Mouse (Mus musculus) intestine, embryonic 14.5 days (tissue): ENCODE measurements at regions not wholly inside any gene's neighbourhood (a gene's known extent, or its start where the extent isn't known, plus 50 kb on each side); places are given as distances from the start of the nearest gene placed in this dataset.

Experiments used
- ATAC-seq: fragments of 200-750 bp; cut with Nextera tagmentation; replicated peaks from 2 replicates; pipeline ENCODE4 v1.8.0; 2017; ENCODE audit warnings: low read depth, moderate number of reproducible peaks, moderate TSS enrichment, moderate library complexity; ENCODE audit not compliant: low FRiP score, low TSS enrichment
- DNase-seq: peaks from one replicate; pipeline ENCODE4 v3.0.0-alpha.2; 2018; ENCODE audit warnings: low spot score
- H3K27ac ChIP-seq: fragments of 300-500 bp; sonication (generic); 2 replicates; pipeline ENCODE4 v1.5.1; 2014; ENCODE audit warnings: low read depth, mild to moderate bottlenecking, control low read depth
- H3K27me3 ChIP-seq: fragments of 300-500 bp; sonication (generic); replicated peaks from 2 replicates; pipeline ENCODE4 v1.6.1; 2014; ENCODE audit warnings: low read length, control low read depth; ENCODE audit not compliant: control insufficient read depth, insufficient read depth
- H3K36me3 ChIP-seq: fragments of 300-500 bp; sonication (generic); 2 replicates; pipeline ENCODE4 v1.6.1; 2014; ENCODE audit warnings: low read length, control low read depth; ENCODE audit not compliant: control insufficient read depth, insufficient read depth
- H3K4me1 ChIP-seq: fragments of 300-500 bp; sonication (generic); replicated peaks from 2 replicates; pipeline ENCODE4 v1.6.1; 2014; ENCODE audit warnings: low read length, control low read depth, mixed read lengths; ENCODE audit not compliant: control insufficient read depth, insufficient read depth
- H3K4me2 ChIP-seq: fragments of 300-500 bp; sonication (generic); 2 replicates; pipeline ENCODE4 v1.6.1; 2014; ENCODE audit warnings: low read length
- H3K4me3 ChIP-seq: fragments of 300-500 bp; sonication (generic); 2 replicates; pipeline ENCODE4 v1.5.1; 2014; ENCODE audit warnings: low read depth, low read length, control low read depth, mixed read lengths
- H3K9ac ChIP-seq: fragments of 300-500 bp; sonication (generic); 2 replicates; pipeline ENCODE4 v1.6.1; 2014; ENCODE audit warnings: mild to moderate bottlenecking, low read length
- H3K9me3 ChIP-seq: fragments of 300-500 bp; sonication (generic); 2 replicates; pipeline ENCODE4 v1.6.1; 2016; ENCODE audit warnings: low read length, control low read depth; ENCODE audit not compliant: control insufficient read depth
- WGBS: fragments of 180-500 bp; shearing (Covaris S2); extraction: QIAGEN DNeasy Blood & Tissue Kit; methylation state at CpG from one replicate; pipeline ENCODE4 v1.1.7; 2014; 5-methylcytosine and 5-hydroxymethylcytosine counted together

DNA sequence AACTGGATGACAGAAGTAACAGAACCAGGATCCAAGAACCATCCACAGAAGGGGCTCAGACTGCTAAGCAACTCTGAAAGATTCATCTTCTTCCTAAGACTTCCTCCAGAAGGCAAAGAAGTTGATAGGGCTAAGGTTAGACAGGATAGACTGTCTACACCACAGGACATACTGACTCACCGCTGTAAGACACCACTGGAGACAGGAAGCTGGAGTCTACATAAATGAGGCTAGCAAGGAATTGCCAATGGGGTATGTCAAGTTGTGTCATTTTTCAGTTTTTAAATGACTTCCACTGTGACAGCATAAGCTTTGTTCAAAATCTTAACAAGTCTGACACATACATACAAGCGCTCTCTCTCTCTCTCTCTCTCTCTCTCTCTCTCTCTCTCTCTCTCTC is 645.4 kb upstream of the Gm10131 start:
- 97% methylated on average over 2 of the region's 2 CpGs for WGBS
- no peak for ATAC-seq
- H3K4me1 ChIP-seq = peaks cover 5% of the 10 kb centered on the region

DNA sequence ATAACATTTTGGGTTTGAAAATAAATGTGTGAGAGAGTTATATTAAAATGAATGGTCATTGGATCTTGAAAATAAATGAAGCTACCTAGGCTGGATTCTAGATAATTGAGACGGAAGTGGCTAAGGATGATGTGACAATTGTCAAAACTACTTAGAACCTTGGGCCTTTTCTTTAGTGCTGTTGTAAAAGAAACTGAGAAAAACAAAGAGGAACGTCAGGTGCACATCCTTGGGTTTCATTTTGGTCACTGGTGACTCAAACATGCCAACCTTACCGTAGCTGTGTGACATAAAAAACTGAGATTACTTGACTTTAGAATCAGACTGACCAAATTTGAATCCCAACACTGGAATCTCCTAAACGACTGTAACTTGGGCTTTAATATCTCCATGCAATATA is 644.6 kb upstream of the Gm10131 start:
- H3K27me3 ChIP-seq = no peaks in the 10 kb centered on the region
- no peak overlapping the region for H3K9ac ChIP-seq
- H3K4me2 ChIP-seq = no peak overlapping the region
- no peak overlapping the region for H3K4me3 ChIP-seq
- no peak for DNase-seq
- H3K4me1 ChIP-seq = peaks cover 3% of the 10 kb centered on the region
- no peaks in the 10 kb centered on the region for H3K36me3 ChIP-seq
- no peak for ATAC-seq
- 92% methylated on average over 4 of the region's 4 CpGs for WGBS
- H3K27ac ChIP-seq = no peak overlapping the region
- H3K9me3 ChIP-seq = no peaks in the 10 kb centered on the region

More for the DNA sequence above, 645.4 kb upstream of the Gm10131 start:
- H3K27me3 ChIP-seq = no peaks in the 10 kb centered on the region
- H3K4me2 ChIP-seq = no peak overlapping the region
- H3K9me3 ChIP-seq = no peaks in the 10 kb centered on the region
- H3K27ac ChIP-seq = no peak overlapping the region
- no peaks in the 10 kb centered on the region for H3K36me3 ChIP-seq
- no peak for DNase-seq
- no peak overlapping the region for H3K9ac ChIP-seq
- no peak overlapping the region for H3K4me3 ChIP-seq

DNA sequence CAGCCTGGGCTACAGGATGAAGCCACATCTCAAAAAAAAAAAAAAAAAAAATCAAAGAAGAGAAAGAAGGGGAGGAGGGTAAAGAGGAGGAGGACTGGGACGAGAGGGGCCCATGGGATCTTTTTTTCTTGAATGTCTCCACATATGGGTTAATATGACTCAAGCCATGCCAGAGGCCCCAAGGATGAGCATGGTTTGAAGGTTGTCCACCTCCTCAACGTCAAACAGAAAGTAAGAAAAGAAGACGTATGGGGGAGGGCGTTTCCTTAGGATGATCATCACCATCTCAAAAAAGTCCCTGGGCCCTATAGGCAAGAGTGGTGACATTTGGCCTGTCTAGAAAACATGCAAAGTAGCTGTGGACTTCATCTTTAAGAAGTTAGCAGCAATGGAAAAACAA is 643.9 kb upstream of the Gm10131 start:
- no peaks in the 10 kb centered on the region for H3K9me3 ChIP-seq
- WGBS = 83% methylated on average over 4 of the region's 4 CpGs
- no peak for ATAC-seq
- H3K9ac ChIP-seq = no peak overlapping the region
- H3K27me3 ChIP-seq = no peaks in the 10 kb centered on the region
- H3K4me2 ChIP-seq = no peak overlapping the region
- no peaks in the 10 kb centered on the region for H3K36me3 ChIP-seq
- no peak overlapping the region for H3K27ac ChIP-seq
- no peak for DNase-seq
- H3K4me1 ChIP-seq = 0 out of 2 replicates have a peak, but pooled peaks cover under 1% of the 10 kb centered on the region
- no peak overlapping the region for H3K4me3 ChIP-seq

- Histone ChIP-seq H3K9me3 (no peaks in the 10 kb centered on the region), H3K36me3 (no peaks in the 10 kb centered on the region), H3K27me3 (no peaks in the 10 kb centered on the region), H3K4me2 (no peak overlapping the region), H3K4me3 (no peak overlapping the region), H3K4me1 (peaks cover 10% of the 10 kb centered on the region; the same call in 1 of the 2 replicates), H3K9ac (no peak overlapping the region), H3K27ac (no peak overlapping the region)
- DNase-seq = no peak
- 55% methylated on average over 10 of the region's 10 CpGs for WGBS
- no peak for ATAC-seq
Measured at GRCm38 (mm10) chr8:34753046-34753445, 641.5 kb upstream of the Gm10131 start.

DNA sequence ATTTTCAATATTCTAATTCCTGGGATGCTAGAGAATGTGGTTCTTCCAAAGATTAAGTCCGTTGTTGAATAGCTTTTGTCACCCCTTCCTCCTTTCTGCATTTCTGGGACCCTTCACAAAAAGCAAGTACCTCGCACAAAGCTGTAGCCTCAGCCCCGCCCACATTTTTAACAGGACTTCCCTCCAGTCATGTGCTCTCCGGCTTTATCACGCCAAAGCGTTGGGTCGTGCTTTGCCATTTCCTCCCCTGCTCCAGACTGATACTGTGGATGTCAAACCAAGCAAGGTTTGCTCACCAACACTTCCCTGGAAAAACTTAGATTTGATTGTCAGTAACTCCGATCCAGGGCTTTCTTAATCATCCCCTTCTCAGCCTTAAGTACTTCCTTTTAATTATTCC is 637.0 kb upstream of the Gm10131 start:
- ATAC-seq = no peak
- Histone ChIP-seq H3K4me3 (no peak overlapping the region), H3K36me3 (no peaks in the 10 kb centered on the region), H3K9ac (no peak overlapping the region), H3K27me3 (no peaks in the 10 kb centered on the region), H3K4me2 (no peak overlapping the region), H3K4me1 (peaks cover 10% of the 10 kb centered on the region; the same call in 1 of the 2 replicates), H3K9me3 (no peaks in the 10 kb centered on the region), H3K27ac (no peak overlapping the region)
- WGBS = 78% methylated on average over 8 of the region's 8 CpGs
- no peak for DNase-seq

GRCm38 (mm10) chr8:34745706-34746105 is 634.2 kb upstream of the Gm10131 start:
- DNase-seq (no peak), ATAC-seq (no peak)
- H3K36me3 ChIP-seq = no peaks in the 10 kb centered on the region
- no peaks in the 10 kb centered on the region for H3K9me3 ChIP-seq
- no peak overlapping the region for H3K27ac ChIP-seq
- WGBS = 94% methylated on average over 7 of the region's 7 CpGs
- H3K4me2 ChIP-seq = no peak overlapping the region
- H3K9ac ChIP-seq = no peak overlapping the region
- no peaks in the 10 kb centered on the region for H3K27me3 ChIP-seq
- H3K4me1 ChIP-seq = peaks cover 10% of the 10 kb centered on the region; the same call in 1 of the 2 replicates
- H3K4me3 ChIP-seq = no peak overlapping the region

DNA sequence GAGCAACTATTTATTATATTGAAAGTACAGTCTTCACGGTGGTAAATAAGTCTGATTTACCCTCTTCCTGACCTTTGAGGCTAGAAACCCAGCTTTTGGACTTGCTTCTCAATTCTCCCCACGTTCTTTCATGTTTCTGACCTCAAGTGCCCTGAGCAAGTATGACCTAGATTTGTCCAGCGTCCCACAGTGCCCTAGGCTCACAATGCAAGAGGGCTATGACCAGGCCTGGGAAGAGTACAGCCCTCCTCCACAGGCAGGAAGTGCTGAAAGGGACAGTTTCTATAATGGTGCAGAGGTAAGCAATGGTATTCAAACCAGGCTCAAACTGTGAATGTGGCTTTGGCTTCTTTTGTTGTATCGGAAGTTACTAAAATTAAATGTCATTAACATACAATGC is 633.1 kb upstream of the Gm10131 start:
- Histone ChIP-seq H3K4me1 (peaks cover 3% of the 10 kb centered on the region; the same call in 1 of the 2 replicates), H3K9me3 (no peaks in the 10 kb centered on the region), H3K27ac (no peak overlapping the region), H3K4me3 (no peak overlapping the region), H3K4me2 (no peak overlapping the region), H3K27me3 (no peaks in the 10 kb centered on the region), H3K9ac (no peak overlapping the region), H3K36me3 (no peaks in the 10 kb centered on the region)
- 68% methylated on average over 4 of the region's 4 CpGs for WGBS
- ATAC-seq = no peak
- DNase-seq = no peak

DNA sequence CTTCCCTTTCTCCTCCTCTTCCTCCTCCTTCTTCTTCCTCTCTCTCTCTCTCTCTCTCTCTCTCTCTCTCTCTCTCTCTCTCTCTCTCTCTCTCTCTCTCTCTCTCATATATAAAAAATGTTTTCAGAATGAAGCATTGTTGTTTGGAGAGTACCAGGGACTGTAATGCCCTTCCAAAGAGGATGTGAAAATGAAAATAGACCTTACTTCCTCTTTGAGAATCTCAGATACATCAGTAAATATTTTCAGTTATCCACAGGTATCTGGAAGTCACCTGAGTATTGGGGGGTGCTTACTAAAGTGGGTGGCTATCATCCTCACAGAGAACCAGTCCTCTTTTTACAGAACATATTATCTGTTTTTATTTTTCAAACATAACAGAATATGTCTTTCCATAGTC is 632.6 kb upstream of the Gm10131 start:
- H3K4me2 ChIP-seq = no peak overlapping the region
- no peak overlapping the region for H3K4me3 ChIP-seq
- no peak overlapping the region for H3K27ac ChIP-seq
- no peaks in the 10 kb centered on the region for H3K9me3 ChIP-seq
- H3K36me3 ChIP-seq = no peaks in the 10 kb centered on the region
- H3K9ac ChIP-seq = no peak overlapping the region
- no peaks in the 10 kb centered on the region for H3K27me3 ChIP-seq
- DNase-seq = no peak
- no peaks in the 10 kb centered on the region for H3K4me1 ChIP-seq
- ATAC-seq = no peak

DNA sequence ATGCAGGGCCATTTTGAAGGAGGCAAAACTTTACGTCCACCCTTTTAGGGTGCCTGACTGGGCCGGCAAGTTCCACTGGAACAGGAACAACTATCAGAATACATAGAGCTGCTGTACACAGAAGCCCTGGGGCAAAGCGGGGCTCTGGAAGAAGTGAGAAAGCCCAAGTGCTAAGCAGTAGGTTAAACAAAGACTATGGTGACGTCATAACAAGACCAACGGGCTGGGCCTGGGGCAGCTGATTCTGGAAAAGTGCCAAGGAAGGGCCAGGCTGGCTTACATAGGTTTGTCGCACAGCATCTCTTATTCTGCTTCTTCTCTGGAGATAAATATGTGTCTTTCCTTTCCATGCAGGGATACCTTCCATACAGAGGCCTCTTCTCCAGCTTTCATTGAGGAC is 631.6 kb upstream of the Gm10131 start:
- Histone ChIP-seq H3K9ac (no peak overlapping the region), H3K27ac (no peak overlapping the region), H3K4me1 (no peaks in the 10 kb centered on the region), H3K4me3 (no peak overlapping the region), H3K4me2 (no peak overlapping the region), H3K27me3 (no peaks in the 10 kb centered on the region), H3K9me3 (no peaks in the 10 kb centered on the region), H3K36me3 (no peaks in the 10 kb centered on the region)
- DNase-seq (no peak), ATAC-seq (no peak)
- WGBS = 50% methylated on average over 6 of the region's 6 CpGs
